Mouse (Mus musculus) limb, embryonic 13.5 days (tissue): ENCODE measurements at regions not wholly inside any gene's neighbourhood (a gene's known extent, or its start where the extent isn't known, plus 50 kb on each side); places are given as distances from the start of the nearest gene placed in this dataset.
"Not testable (repeated sequence)": the region's sequence is repeated elsewhere in the genome, so short reads cannot be mapped to it uniquely, and the experiment has no call there.

Experiments used
- ATAC-seq: fragments of 200-750 bp; cut with Nextera tagmentation; 2 replicates; pipeline ENCODE4 v1.8.0; 2017; ENCODE audit warnings: low read depth, moderate number of reproducible peaks, moderate TSS enrichment; ENCODE audit not compliant: low FRiP score
- H3K27ac ChIP-seq: fragments of 300-500 bp; sonication (generic); 2 replicates; pipeline ENCODE4 v1.5.1; 2015; ENCODE audit warnings: inconsistent platforms, mild to moderate bottlenecking, moderate library complexity
- H3K27me3 ChIP-seq: fragments of 300-500 bp; sonication (generic); 2 replicates; pipeline ENCODE4 v1.6.1; 2015; ENCODE audit warnings: mild to moderate bottlenecking, inconsistent platforms
- H3K36me3 ChIP-seq: fragments of 300-500 bp; sonication (generic); 2 replicates; pipeline ENCODE4 v1.6.1; 2015; ENCODE audit warnings: inconsistent platforms, mild to moderate bottlenecking, moderate library complexity
- H3K4me1 ChIP-seq: fragments of 300-500 bp; sonication (generic); 2 replicates; pipeline ENCODE4 v1.6.1; 2015; ENCODE audit warnings: inconsistent platforms
- H3K4me2 ChIP-seq: fragments of 300-500 bp; sonication (generic); replicated peaks from 2 replicates; pipeline ENCODE4 v1.6.1; 2015; ENCODE audit warnings: inconsistent platforms, mild to moderate bottlenecking, moderate library complexity
- H3K4me3 ChIP-seq: fragments of 300-500 bp; sonication (generic); 2 replicates; pipeline ENCODE4 v1.5.1; 2015; ENCODE audit warnings: moderate library complexity, mild to moderate bottlenecking, inconsistent platforms
- H3K9ac ChIP-seq: fragments of 300-500 bp; sonication (generic); 2 replicates; pipeline ENCODE4 v1.6.1; 2015; ENCODE audit warnings: mild to moderate bottlenecking, inconsistent platforms
- H3K9me3 ChIP-seq: fragments of 300-500 bp; sonication (generic); 2 replicates; pipeline ENCODE4 v1.6.1; 2016; ENCODE audit warnings: inconsistent platforms
- WGBS: fragments of 180-500 bp; shearing (Covaris S2); methylation state at CpG from one replicate; pipeline ENCODE4 v1.1.7; 2015; 5-methylcytosine and 5-hydroxymethylcytosine counted together

GRCm38 (mm10) chrX:93888480-93888879, 56.5 kb upstream of the Pdk3 start:
- Histone ChIP-seq H3K4me3 (no peak overlapping the region), H3K4me2 (no peak overlapping the region), H3K27ac (no peak overlapping the region), H3K36me3 (no peaks in the 10 kb centered on the region), H3K9ac (no peak overlapping the region), H3K9me3 (no peaks in the 10 kb centered on the region), H3K27me3 (peaks cover 14% of the 10 kb centered on the region; the same call in 1 of the 2 replicates), H3K4me1 (no peaks in the 10 kb centered on the region)
- WGBS, result 54% methylated on average over 4 of the region's 4 CpGs
- no peak for ATAC-seq

- H3K9ac ChIP-seq, result no peak overlapping the region
- ATAC-seq, result peak; percentile 15; the same call in 1 of the 2 replicates
Measured at GRCm38 (mm10) chrX:93888966-93889365, 57.0 kb upstream of the Pdk3 start.

GRCm38 (mm10) chrX:93889394-93890042, 57.5 kb upstream of the Pdk3 start:
- 35% methylated on average over 13 of the region's 13 CpGs for WGBS
- Histone ChIP-seq H3K9ac (peak overlapping the region; percentile 48; the same call in 1 of the 2 replicates), H3K9me3 (no peaks in the 10 kb centered on the region), H3K4me3 (peak overlapping the region; percentile 37), H3K4me2 (peak overlapping the region; percentile 58), H3K4me1 (no peaks in the 10 kb centered on the region), H3K27me3 (peaks cover 14% of the 10 kb centered on the region; the same call in 1 of the 2 replicates), H3K27ac (no peak overlapping the region), H3K36me3 (no peaks in the 10 kb centered on the region)
- peak; percentile 67; the same call in 1 of the 2 replicates for ATAC-seq

More at GRCm38 (mm10) chrX:93888966-93889365, 57.0 kb upstream of the Pdk3 start:
- no peaks in the 10 kb centered on the region for H3K36me3 ChIP-seq
- WGBS, result 52% methylated on average over 8 of the region's 8 CpGs
- H3K9me3 ChIP-seq, result no peaks in the 10 kb centered on the region
- no peak overlapping the region for H3K27ac ChIP-seq
- no peaks in the 10 kb centered on the region for H3K4me1 ChIP-seq
- H3K4me3 ChIP-seq, result peak overlapping the region; percentile 37
- H3K4me2 ChIP-seq, result peak overlapping the region; percentile 58
- peaks cover 14% of the 10 kb centered on the region; the same call in 1 of the 2 replicates for H3K27me3 ChIP-seq

- Histone ChIP-seq H3K4me2 (no peak overlapping the region), H3K4me3 (no peak overlapping the region), H3K27ac (no peak overlapping the region), H3K9ac (no peak overlapping the region), H3K36me3 (no peaks in the 10 kb centered on the region), H3K9me3 (no peaks in the 10 kb centered on the region), H3K4me1 (no peaks in the 10 kb centered on the region), H3K27me3 (peaks cover 3% of the 10 kb centered on the region; the same call in 1 of the 2 replicates)
- no peak for ATAC-seq
- WGBS, result 69% methylated on average over 5 of the region's 5 CpGs
Measured at GRCm38 (mm10) chrX:93896838-93897820, 65.1 kb upstream of the Pdk3 start.

GRCm38 (mm10) chrX:93903209-93903608, 65.2 kb upstream of the AU015836 start:
- no peaks in the 10 kb centered on the region for H3K4me1 ChIP-seq
- H3K36me3 ChIP-seq, result no peaks in the 10 kb centered on the region
- no peaks in the 10 kb centered on the region for H3K9me3 ChIP-seq
- no peak overlapping the region for H3K9ac ChIP-seq
- H3K27me3 ChIP-seq, result peaks cover 6% of the 10 kb centered on the region; the same call in 1 of the 2 replicates
- H3K27ac ChIP-seq, result no peak overlapping the region
- H3K4me3 ChIP-seq, result no peak overlapping the region
- no peak overlapping the region for H3K4me2 ChIP-seq
- no peak for ATAC-seq

GRCm38 (mm10) chrX:93905531-93905930, 62.9 kb upstream of the AU015836 start:
- H3K36me3 ChIP-seq, result no peaks in the 10 kb centered on the region
- H3K27ac ChIP-seq, result no peak overlapping the region
- H3K9me3 ChIP-seq, result no peaks in the 10 kb centered on the region
- ATAC-seq, result no peak
- no peak overlapping the region for H3K9ac ChIP-seq
- H3K4me1 ChIP-seq, result no peaks in the 10 kb centered on the region
- H3K27me3 ChIP-seq, result peaks cover 15% of the 10 kb centered on the region; the same call in 1 of the 2 replicates
- H3K4me2 ChIP-seq, result no peak overlapping the region
- H3K4me3 ChIP-seq, result no peak overlapping the region
- WGBS, result 83% methylated on average over 5 of the region's 5 CpGs

- peak overlapping the region; percentile 59 for H3K4me2 ChIP-seq
- H3K27ac ChIP-seq, result no peak overlapping the region
- WGBS, result 23% methylated on average over 21 of the region's 21 CpGs
Measured at GRCm38 (mm10) chrX:93911087-93911840, 57.2 kb upstream of the AU015836 start.

GRCm38 (mm10) chrX:93915548-93915947, 52.9 kb upstream of the AU015836 start:
- ATAC-seq, result no peak
- H3K9me3 ChIP-seq, result no peaks in the 10 kb centered on the region
- H3K27ac ChIP-seq, result no peak overlapping the region
- H3K36me3 ChIP-seq, result no peaks in the 10 kb centered on the region
- no peak overlapping the region for H3K4me2 ChIP-seq
- no peak overlapping the region for H3K4me3 ChIP-seq
- peaks cover 17% of the 10 kb centered on the region; the same call in 1 of the 2 replicates for H3K27me3 ChIP-seq
- no peaks in the 10 kb centered on the region for H3K4me1 ChIP-seq
- H3K9ac ChIP-seq, result no peak overlapping the region

More at GRCm38 (mm10) chrX:93911087-93911840, 57.2 kb upstream of the AU015836 start:
- peak overlapping the region; percentile 31 for H3K4me3 ChIP-seq
- peak; percentile 82 for ATAC-seq
- H3K4me1 ChIP-seq, result no peaks in the 10 kb centered on the region
- peaks cover 21% of the 10 kb centered on the region; the same call in 1 of the 2 replicates for H3K27me3 ChIP-seq
- peak overlapping the region; percentile 55; the same call in 1 of the 2 replicates for H3K9ac ChIP-seq
- no peaks in the 10 kb centered on the region for H3K9me3 ChIP-seq
- H3K36me3 ChIP-seq, result no peaks in the 10 kb centered on the region

GRCm38 (mm10) chrX:93917367-93917766, 51.1 kb upstream of the AU015836 start:
- H3K27ac ChIP-seq, H3K9ac ChIP-seq, H3K9me3 ChIP-seq, H3K4me3 ChIP-seq, ATAC-seq, H3K4me2 ChIP-seq, H3K36me3 ChIP-seq, H3K4me1 ChIP-seq: not testable (repeated sequence)
- 64% methylated on average over 3 of the region's 3 CpGs for WGBS
- H3K27me3 ChIP-seq, result peaks cover 15% of the 10 kb centered on the region; the same call in 1 of the 2 replicates
